Mouse (Mus musculus) liver, adult 10 weeks (tissue): Measurements from ENCODE around the gene Riiad1. TPM values are rescaled to one million over a fixed set of nuclear protein-coding genes. Genes with fewer than 3 reads are reported as not detected.

Experiments
- polyA plus RNA-seq: library from polyadenylated mRNA; stranded (reverse); fragments of 350-450 nt; fragmentation: Illumina TruSeq; extraction: RNeasy Lipid Tissue Mini Kit (QIAGEN cat#74804); gene quantifications from one replicate; pipeline ENCODE4 v1.2.3, GENCODE M21; 2014; ENCODE audit warnings: low read depth, low replicate concordance

Gene Riiad1
- not detected for polyA plus RNA-seq

DNA sequence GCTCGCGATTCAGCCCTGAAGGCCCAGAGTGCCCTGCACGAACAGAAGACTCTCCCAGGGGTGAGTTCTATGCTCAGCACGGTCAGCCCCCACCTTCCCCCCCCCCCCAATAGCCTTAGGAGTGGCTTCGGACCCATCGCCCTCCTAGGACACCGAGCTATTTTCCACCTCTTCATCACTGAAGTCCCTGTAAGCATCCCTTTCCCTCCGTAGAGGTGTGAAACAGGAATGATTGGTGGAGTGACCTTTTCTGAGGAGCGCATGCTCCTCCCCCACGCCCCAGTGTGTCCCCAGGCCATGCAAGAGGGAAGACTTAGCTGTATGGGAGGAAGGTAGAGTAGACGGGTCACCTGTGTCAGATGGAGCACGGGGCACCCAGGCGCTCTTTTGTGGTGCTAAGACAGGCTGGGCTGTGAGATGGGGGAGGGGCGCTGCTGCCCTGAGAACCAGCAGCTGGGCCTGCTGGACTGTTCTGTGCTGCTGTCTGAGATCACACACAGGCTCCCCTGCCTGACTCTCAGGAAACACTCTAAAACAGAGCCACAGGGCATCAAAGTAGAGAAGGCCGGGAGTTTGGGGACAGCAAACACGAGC lies at the start of gene Riiad1:
Gene Riiad1, minus strand, starts transcription at position 51 of the 594 bp plus-strand sequence.

GRCm38 (mm10) chr3:94477981-94478422 lies 2.1 kb downstream of the Riiad1 start, which contains the start of gene Celf3:
TSS of gene Celf3 (plus strand) at chr3:94478295.

DNA sequence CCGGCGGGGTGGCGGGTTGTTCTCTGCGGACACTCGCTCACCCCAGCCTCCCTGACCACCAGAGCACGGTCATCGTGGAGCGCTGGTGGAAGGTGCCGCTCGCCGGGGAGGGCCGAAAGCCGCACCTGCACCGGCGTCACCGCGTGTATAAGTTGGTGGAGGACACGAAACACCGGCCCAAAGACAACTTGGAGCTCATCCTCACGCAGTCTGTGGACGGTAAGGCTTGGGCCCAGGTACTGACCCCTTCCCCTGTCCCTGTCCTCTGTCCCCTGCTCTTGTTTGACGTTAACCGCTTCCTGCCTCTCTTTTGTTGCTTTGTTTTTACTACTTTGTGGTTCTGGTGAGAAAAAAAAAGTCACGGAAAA lies 36.6 kb downstream of the Riiad1 start, which contains the start of gene Oaz3:
Gene Oaz3, minus strand, starts transcription at position 319 of the 368 bp plus-strand sequence.

DNA sequence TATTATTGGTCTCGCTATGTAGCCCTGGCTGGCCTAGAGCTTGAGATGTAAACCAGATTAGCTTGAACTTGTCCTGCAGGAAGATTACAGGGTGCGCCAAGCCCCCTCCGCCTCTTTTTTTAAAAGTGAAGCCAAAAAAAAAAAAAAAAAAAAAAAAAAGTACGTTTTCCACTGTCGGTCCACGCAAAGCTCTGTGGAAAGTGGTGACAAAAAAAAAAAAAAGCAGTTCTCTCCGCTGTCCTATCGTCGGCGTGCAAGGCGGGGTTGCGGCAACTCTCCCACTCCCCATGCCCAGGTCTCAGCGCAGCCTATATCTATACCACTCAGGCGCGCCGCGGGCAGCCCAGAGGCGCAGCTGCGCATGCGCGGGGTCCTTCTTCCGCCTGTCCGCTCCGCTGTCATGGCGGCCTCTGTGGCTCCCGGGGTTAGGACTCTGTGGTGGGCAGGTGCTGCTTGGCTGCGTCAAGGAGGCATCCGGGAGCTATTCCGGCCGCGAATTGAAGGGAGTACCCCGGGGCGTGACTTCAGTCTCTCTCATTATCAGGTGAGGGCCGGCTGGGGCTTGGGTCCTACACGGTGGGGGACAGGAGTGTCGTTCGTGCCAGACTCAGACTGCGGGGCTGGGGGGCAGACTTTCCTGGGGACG lies 37.1 kb downstream of the Riiad1 start, which contains the start of gene Mrpl9:
Gene Mrpl9, plus strand, starts transcription at position 368 of the 646 bp plus-strand sequence.

Other genes with a start within 250 kb of the Riiad1 start
- gene Gm4778, start 216.3 kb downstream of the Riiad1 start, polyA plus RNA-seq = not detected
- gene Them4, start 170.3 kb downstream of the Riiad1 start, polyA plus RNA-seq = 36.2 TPM
- gene Them5, start 138.2 kb downstream of the Riiad1 start, polyA plus RNA-seq = not detected
- gene C2cd4d, start 117.9 kb downstream of the Riiad1 start, polyA plus RNA-seq = not detected
- 25.4 TPM for gene Rorc, start 107.5 kb downstream of the Riiad1 start, polyA plus RNA-seq
- 0.19 TPM for gene Lingo4, start 81.8 kb downstream of the Riiad1 start, polyA plus RNA-seq
- gene Tdrkh, start 67.1 kb downstream of the Riiad1 start, polyA plus RNA-seq = 3.7 TPM
- gene Mrpl9, start 37.0 kb downstream of the Riiad1 start, polyA plus RNA-seq = 32.6 TPM
- gene Oaz3, start 36.4 kb downstream of the Riiad1 start, polyA plus RNA-seq = not detected
- not detected for gene Celf3, start 2.0 kb downstream of the Riiad1 start, polyA plus RNA-seq
- gene Snx27, start 102.4 kb upstream of the Riiad1 start, polyA plus RNA-seq = 19.0 TPM
- not detected for gene Gm10972, start 162.8 kb upstream of the Riiad1 start, polyA plus RNA-seq
- gene Tuft1, start 178.5 kb upstream of the Riiad1 start, polyA plus RNA-seq = 2.0 TPM
- 4.8 TPM for gene Selenbp2, start 213.2 kb upstream of the Riiad1 start, polyA plus RNA-seq